Mouse (Mus musculus): ENCODE results near the gene Minos1. TPM values are rescaled to one million over a fixed set of nuclear protein-coding genes. Genes with fewer than 3 reads are reported as not detected.

Minos1 gene
- polyA plus RNA-seq, 1 experiment: 180 TPM

GRCm38 (mm10) chr4:139168985-139169747, 38.3 kb upstream of the Minos1 start:
- no peak overlapping the region for H3K4me3 ChIP-seq (ENCODE audit: insufficient read depth, low read length)
- TF ChIP-seq POLR2A (IDR thresholded peaks at IDR 0.05; ENCODE audit: extremely low read depth, insufficient read depth, low read length) (no peak), CTCF (IDR thresholded peaks at IDR 0.05; ENCODE audit: extremely low read depth, insufficient read depth, low read length) (no peak)
- H3K4me1 ChIP-seq (ENCODE audit: control insufficient read depth, insufficient read depth, low read length): no peaks in the 10 kb centered on the region

DNA sequence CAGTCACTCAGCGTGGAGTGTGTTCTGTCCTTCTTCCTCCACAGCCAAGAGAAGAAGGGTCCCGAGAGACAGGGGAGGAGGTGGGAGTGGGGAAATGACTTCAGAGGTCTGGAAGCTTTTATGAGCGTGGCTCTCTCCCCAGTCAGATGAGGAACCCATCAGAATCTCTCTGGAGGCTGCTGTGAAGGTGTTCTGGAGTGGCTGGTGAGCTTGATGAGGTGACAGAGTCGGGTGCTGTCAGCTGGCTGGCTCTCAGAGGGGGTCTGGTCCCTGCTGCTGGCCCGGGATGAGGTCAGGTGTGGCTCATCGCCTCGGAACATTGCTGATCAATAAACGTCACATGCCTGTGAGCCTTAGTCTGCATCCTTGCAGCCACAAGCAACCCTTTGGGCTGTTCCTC, 36.2 kb upstream of the Minos1 start:
- H3K4me1 ChIP-seq (ENCODE audit: control insufficient read depth, insufficient read depth, low read length): no peaks in the 10 kb centered on the region
- no peak overlapping the region for H3K4me3 ChIP-seq (ENCODE audit: insufficient read depth, low read length)
- no peak overlapping the region for H3K27ac ChIP-seq (ENCODE audit: insufficient read depth, low read length)
- TF ChIP-seq POLR2A (IDR thresholded peaks at IDR 0.05; ENCODE audit: extremely low read depth, insufficient read depth, low read length) (no peak), CTCF (IDR thresholded peaks at IDR 0.05; ENCODE audit: extremely low read depth, insufficient read depth, low read length) (no peak)

More at GRCm38 (mm10) chr4:139168985-139169747, 38.3 kb upstream of the Minos1 start:
- H3K27ac ChIP-seq (ENCODE audit: insufficient read depth, low read length): peak overlapping the region; percentile 48; the same call in 1 of the 2 replicates

- TF ChIP-seq CTCF (IDR thresholded peaks at IDR 0.05; ENCODE audit: extremely low read depth, insufficient read depth, low read length) (no peak), POLR2A (IDR thresholded peaks at IDR 0.05; ENCODE audit: extremely low read depth, insufficient read depth, low read length) (no peak)
- Histone ChIP-seq H3K27ac (ENCODE audit: insufficient read depth, low read length) (no peak overlapping the region), H3K4me3 (ENCODE audit: insufficient read depth, low read length) (no peak overlapping the region), H3K4me1 (ENCODE audit: control insufficient read depth, insufficient read depth, low read length) (no peaks in the 10 kb centered on the region)
Measured at GRCm38 (mm10) chr4:139166244-139166643, 35.3 kb upstream of the Minos1 start.

GRCm38 (mm10) chr4:139165259-139165658, 34.3 kb upstream of the Minos1 start:
- H3K4me1 ChIP-seq (ENCODE audit: control insufficient read depth, insufficient read depth, low read length): no peaks in the 10 kb centered on the region
- H3K4me3 ChIP-seq (ENCODE audit: insufficient read depth, low read length): no peak overlapping the region
- TF ChIP-seq CTCF (IDR thresholded peaks at IDR 0.05; ENCODE audit: extremely low read depth, insufficient read depth, low read length): no peak
- no peak for TF ChIP-seq POLR2A (IDR thresholded peaks at IDR 0.05; ENCODE audit: extremely low read depth, insufficient read depth, low read length)
- no peak overlapping the region for H3K27ac ChIP-seq (ENCODE audit: insufficient read depth, low read length)

- TF ChIP-seq CTCF (IDR thresholded peaks at IDR 0.05; ENCODE audit: extremely low read depth, insufficient read depth, low read length) (no peak), POLR2A (IDR thresholded peaks at IDR 0.05; ENCODE audit: extremely low read depth, insufficient read depth, low read length) (no peak)
Measured at GRCm38 (mm10) chr4:139164082-139164481, 33.2 kb upstream of the Minos1 start.

GRCm38 (mm10) chr4:139161076-139161475, 30.2 kb upstream of the Minos1 start:
- Histone ChIP-seq H3K4me1 (ENCODE audit: control insufficient read depth, insufficient read depth, low read length) (no peaks in the 10 kb centered on the region), H3K27ac (ENCODE audit: insufficient read depth, low read length) (no peak overlapping the region), H3K4me3 (ENCODE audit: insufficient read depth, low read length) (no peak overlapping the region)
- TF ChIP-seq POLR2A (IDR thresholded peaks at IDR 0.05; ENCODE audit: extremely low read depth, insufficient read depth, low read length) (no peak), CTCF (IDR thresholded peaks at IDR 0.05; ENCODE audit: extremely low read depth, insufficient read depth, low read length) (no peak)

More at GRCm38 (mm10) chr4:139164082-139164481, 33.2 kb upstream of the Minos1 start:
- H3K4me1 ChIP-seq (ENCODE audit: control insufficient read depth, insufficient read depth, low read length): no peaks in the 10 kb centered on the region
- H3K4me3 ChIP-seq (ENCODE audit: insufficient read depth, low read length): no peak overlapping the region
- H3K27ac ChIP-seq (ENCODE audit: insufficient read depth, low read length): no peak overlapping the region

GRCm38 (mm10) chr4:139158350-139158749, 27.4 kb upstream of the Minos1 start:
- Histone ChIP-seq H3K4me3 (ENCODE audit: insufficient read depth, low read length) (no peak overlapping the region), H3K4me1 (ENCODE audit: control insufficient read depth, insufficient read depth, low read length) (no peaks in the 10 kb centered on the region), H3K27ac (ENCODE audit: insufficient read depth, low read length) (no peak overlapping the region)
- TF ChIP-seq CTCF (IDR thresholded peaks at IDR 0.05; ENCODE audit: extremely low read depth, insufficient read depth, low read length) (no peak), POLR2A (IDR thresholded peaks at IDR 0.05; ENCODE audit: extremely low read depth, insufficient read depth, low read length) (no peak)

DNA sequence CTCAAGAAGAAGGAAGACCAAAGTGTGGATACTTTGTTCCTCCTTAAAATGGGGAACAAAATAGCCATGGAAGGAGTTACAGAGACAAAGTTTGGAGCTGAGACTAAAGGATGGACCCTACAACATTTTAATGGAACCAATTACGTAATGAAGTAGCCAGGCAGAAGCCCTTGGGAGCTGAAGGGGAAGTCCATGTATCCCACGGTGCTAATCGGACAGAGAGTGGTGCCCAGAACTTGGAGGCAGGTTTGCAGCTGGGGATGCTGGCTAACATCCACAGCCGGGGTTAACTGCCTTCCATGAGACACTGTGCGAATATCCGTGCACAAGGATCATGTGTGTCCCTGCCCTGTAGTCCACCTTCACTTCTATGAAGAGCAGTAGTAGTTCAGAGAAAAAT, 25.6 kb upstream of the Minos1 start:
- no peak overlapping the region for H3K4me3 ChIP-seq (ENCODE audit: insufficient read depth, low read length)
- no peak overlapping the region for H3K27ac ChIP-seq (ENCODE audit: insufficient read depth, low read length)
- no peaks in the 10 kb centered on the region for H3K4me1 ChIP-seq (ENCODE audit: control insufficient read depth, insufficient read depth, low read length)
- TF ChIP-seq POLR2A (IDR thresholded peaks at IDR 0.05; ENCODE audit: extremely low read depth, insufficient read depth, low read length): no peak

DNA sequence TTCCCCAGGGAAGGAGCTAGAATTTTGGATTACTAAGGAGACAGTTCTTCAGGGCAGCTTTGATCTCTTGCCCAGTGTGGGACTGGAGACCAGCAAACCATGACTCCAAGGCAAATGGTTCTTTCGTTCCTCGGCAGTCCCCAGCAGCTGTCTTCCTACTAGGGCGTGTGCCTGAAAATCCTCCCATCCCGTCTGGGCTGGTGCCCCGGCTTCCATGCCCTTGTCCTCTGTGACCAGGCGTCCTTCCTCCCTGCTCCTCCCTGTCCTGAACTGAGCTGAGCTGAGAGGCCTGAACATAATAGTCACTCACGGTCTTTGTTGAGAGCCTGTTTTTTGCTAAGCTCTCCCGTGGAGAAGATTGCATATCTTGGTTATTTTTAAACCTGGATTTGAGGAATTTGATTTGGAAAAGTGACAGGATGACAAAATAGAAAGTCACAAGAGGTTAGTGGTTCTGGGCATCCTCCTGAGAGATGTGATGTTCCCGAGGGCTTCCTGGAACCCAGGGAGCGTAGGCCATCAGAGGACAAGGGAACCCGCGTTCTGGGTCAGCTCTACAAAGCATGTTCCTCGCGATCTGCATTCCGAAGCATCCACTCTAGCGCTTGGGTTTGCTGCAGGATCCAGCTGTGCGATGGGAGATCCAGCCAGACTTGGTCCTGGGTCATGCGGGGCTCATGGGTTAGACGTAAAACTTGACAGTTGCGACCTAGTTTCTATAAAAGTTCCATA, 23.8 kb upstream of the Minos1 start:
- Histone ChIP-seq H3K27ac (ENCODE audit: insufficient read depth, low read length) (no peak overlapping the region), H3K4me3 (ENCODE audit: insufficient read depth, low read length) (no peak overlapping the region), H3K4me1 (ENCODE audit: control insufficient read depth, insufficient read depth, low read length) (no peaks in the 10 kb centered on the region)
- no peak for TF ChIP-seq CTCF (IDR thresholded peaks at IDR 0.05; ENCODE audit: extremely low read depth, insufficient read depth, low read length)
- no peak for TF ChIP-seq POLR2A (IDR thresholded peaks at IDR 0.05; ENCODE audit: extremely low read depth, insufficient read depth, low read length)

GRCm38 (mm10) chr4:139151370-139151769, 20.5 kb upstream of the Minos1 start:
- Histone ChIP-seq H3K4me1 (ENCODE audit: control insufficient read depth, insufficient read depth, low read length) (no peaks in the 10 kb centered on the region), H3K4me3 (ENCODE audit: insufficient read depth, low read length) (no peak overlapping the region), H3K27ac (ENCODE audit: insufficient read depth, low read length) (no peak overlapping the region)
- TF ChIP-seq POLR2A (IDR thresholded peaks at IDR 0.05; ENCODE audit: extremely low read depth, insufficient read depth, low read length) (no peak), CTCF (IDR thresholded peaks at IDR 0.05; ENCODE audit: extremely low read depth, insufficient read depth, low read length) (no peak)
